Mouse (Mus musculus) G1E (cell line): ENCODE measurements around the gene Ahcy. TPM values are rescaled to one million over a fixed set of nuclear protein-coding genes. Genes with fewer than 3 reads are reported as not detected.

Source experiments
- ATAC-seq: 2 replicates; pipeline ENCODE4 v1.8.0; 2016; ENCODE audit warnings: mild to moderate bottlenecking; ENCODE audit not compliant: insufficient number of reproducible peaks, poor library complexity, low FRiP score, severe bottlenecking; ENCODE audit errors: extremely low read depth
- DNase-seq: peaks from one replicate; pipeline ENCODE4 v3.0.0; 2012; ENCODE audit warnings: low spot score
- H3K27me3 ChIP-seq: 2 replicates; pipeline ENCODE4 v1.6.1; 2012; ENCODE audit warnings: mild to moderate bottlenecking, low read length, inconsistent platforms; ENCODE audit not compliant: insufficient read depth
- H3K36me3 ChIP-seq: replicated peaks from 2 replicates; pipeline ENCODE3; 2012; ENCODE audit warnings: mild to moderate bottlenecking, inconsistent platforms
- H3K4me1 ChIP-seq: 2 replicates; pipeline ENCODE4 v1.6.1; 2012; ENCODE audit warnings: low read depth, low read length, inconsistent platforms, mixed read lengths; ENCODE audit not compliant: insufficient read depth
- H3K4me3 ChIP-seq: 2 replicates; pipeline ENCODE4 v1.5.1; 2012; ENCODE audit warnings: low read depth, mild to moderate bottlenecking, inconsistent platforms, low read length, moderate library complexity, mixed read lengths
- H3K9me3 ChIP-seq: replicated peaks from 2 replicates; pipeline ENCODE4 v1.6.1; 2012; ENCODE audit warnings: inconsistent platforms
- CTCF ChIP-seq: IDR thresholded peaks from 2 replicates; pipeline ENCODE4 v1.5.1; 2012; ENCODE audit warnings: low read depth, low read length, inconsistent platforms, mixed read lengths
- GATA1 ChIP-seq: IDR thresholded peaks from 2 replicates; pipeline ENCODE4 v1.6.1; 2012; ENCODE audit warnings: borderline replicate concordance, low read length, inconsistent platforms, mixed read lengths
- GATA2 ChIP-seq: IDR thresholded peaks from 2 replicates; pipeline ENCODE4 v1.6.1; 2012; ENCODE audit warnings: low read depth, low read length, inconsistent platforms, borderline replicate concordance
- POLR2AphosphoS5 ChIP-seq: IDR thresholded peaks from 2 replicates; pipeline ENCODE4 v1.6.1; 2012; ENCODE audit warnings: low read depth, low read length, inconsistent platforms; ENCODE audit not compliant: insufficient replicate concordance
- TAL1 ChIP-seq: conservative IDR thresholded peaks from 2 replicates; pipeline ENCODE4 v1.6.1; 2012; ENCODE audit warnings: low read depth, low read length, inconsistent platforms, mixed read lengths
- polyA plus RNA-seq: library from polyadenylated mRNA; stranded (reverse); fragments of >175 nt; gene quantifications from 2 replicates; pipeline ENCODE4 v1.2.3, GENCODE M21; 2012
- total RNA-seq, 2 experiments: library from RNA; stranded (forward) in 1 of 2; stranded (reverse) in 1 of 2; fragments of 200-1000 nt in 1 of 2; fragments of >200 nt in 1 of 2; fragmentation: Nextera tagmentation in 1 of 2; gene quantifications; 2 replicates each; pipeline ENCODE4 v1.2.3; 2014 to 2017

The Ahcy gene
- total and polyA plus RNA-seq, 3 experiments = 13.7 to 86.1 (median 31.8) TPM

DNA sequence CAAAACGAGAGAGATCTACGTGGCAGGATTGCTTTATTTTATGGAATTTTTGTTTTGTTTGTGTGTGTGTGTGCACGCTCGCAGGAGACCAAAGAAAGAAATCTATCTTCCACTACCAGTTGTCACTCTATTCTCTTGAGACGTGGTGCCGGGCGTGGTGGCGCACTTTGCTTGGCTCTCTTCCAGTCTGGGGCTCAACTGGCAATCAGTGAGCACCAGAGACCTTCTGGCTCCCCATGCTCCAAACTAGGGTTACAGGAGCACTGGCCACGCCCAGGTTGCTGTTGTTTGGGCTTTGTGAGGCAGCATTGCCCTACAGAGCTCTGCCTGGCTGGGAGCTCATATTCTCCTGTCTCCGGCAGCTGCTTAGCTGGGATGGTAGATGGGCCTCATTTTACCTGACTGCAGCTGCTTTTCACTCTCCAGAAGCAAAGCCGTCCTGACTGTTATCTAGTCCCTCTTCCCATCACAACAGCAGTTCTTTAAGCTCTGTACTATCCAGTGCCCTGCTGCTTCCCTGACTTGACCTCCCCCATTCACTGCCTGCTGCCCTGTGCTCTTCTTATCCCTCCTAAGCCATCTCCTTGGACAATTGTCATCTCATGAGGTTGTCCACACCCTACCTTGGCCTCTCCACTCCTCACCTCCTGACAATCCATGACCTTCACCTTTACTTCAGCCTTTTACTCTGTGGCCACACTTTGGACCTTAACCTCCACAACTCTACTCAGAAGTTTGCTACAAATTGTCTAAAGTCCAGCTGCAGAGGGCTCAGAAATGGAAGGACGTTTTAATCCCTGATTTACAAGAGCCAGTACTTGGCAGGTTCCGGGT, 16.8 kb upstream of the Ahcy start:
- 0 out of 2 replicates have a peak, but pooled peaks cover 3% of the 10 kb centered on the region for H3K4me1 ChIP-seq
- no peak for ATAC-seq

DNA sequence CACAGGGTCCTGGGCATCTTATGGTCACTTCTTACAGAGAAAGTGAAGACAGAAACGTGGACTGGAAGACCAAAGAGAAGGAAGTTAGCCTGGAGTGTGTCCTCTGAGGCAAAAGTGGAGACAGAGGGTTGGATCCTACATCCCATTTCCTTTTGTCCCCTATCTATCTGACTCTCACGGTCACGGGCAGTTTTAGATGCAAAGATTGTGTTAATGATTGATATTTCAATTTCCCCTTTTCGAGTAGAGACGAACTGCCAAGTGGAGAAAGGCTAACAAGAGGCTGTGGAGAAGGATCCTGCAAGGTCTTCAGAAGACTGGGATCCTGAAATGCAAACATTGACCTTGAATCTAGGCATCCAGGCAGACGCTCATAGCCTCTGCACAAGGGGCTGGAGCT, 14.0 kb upstream of the Ahcy start:
- TF ChIP-seq CTCF = no peak
- no peak for TF ChIP-seq TAL1
- TF ChIP-seq GATA2 = no peak
- no peak for TF ChIP-seq POLR2AphosphoS5
- no peak for TF ChIP-seq GATA1
- Histone ChIP-seq H3K27me3 (peaks cover 29% of the 10 kb centered on the region), H3K4me1 (0 out of 2 replicates have a peak, but pooled peaks cover 3% of the 10 kb centered on the region), H3K9me3 (no peaks in the 10 kb centered on the region), H3K4me3 (no peak overlapping the region), H3K36me3 (no peaks in the 10 kb centered on the region)
- DNase-seq (no peak), ATAC-seq (no peak)

More for the DNA sequence above, 16.8 kb upstream of the Ahcy start:
- no peaks in the 10 kb centered on the region for H3K9me3 ChIP-seq
- TF ChIP-seq GATA2 = no peak
- TF ChIP-seq CTCF = no peak
- no peak for TF ChIP-seq GATA1
- TF ChIP-seq TAL1 = no peak
- no peak for TF ChIP-seq POLR2AphosphoS5
- no peak for DNase-seq
- H3K36me3 ChIP-seq = no peaks in the 10 kb centered on the region
- H3K4me3 ChIP-seq = no peak overlapping the region
- peaks cover 26% of the 10 kb centered on the region for H3K27me3 ChIP-seq

DNA sequence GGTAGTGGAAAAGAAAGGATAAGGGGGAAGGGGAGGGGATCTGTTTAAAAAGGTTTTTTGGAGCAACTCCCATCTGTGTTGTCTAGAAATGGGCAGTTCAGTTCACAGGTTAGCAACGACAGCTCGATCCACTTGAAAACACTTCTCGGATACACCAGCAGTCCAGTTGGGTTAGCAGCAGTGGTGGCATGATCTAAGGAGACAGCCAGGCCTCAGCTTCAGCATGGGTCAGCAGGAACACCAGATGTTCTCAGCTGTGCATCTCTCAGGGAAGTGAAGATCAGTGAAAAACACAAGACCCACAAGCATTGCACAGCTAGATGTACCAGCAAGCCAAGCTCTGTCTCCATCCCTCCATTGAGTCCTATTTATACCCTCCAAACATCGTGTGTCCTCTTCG, 12.0 kb upstream of the Ahcy start:
- TF ChIP-seq POLR2AphosphoS5 (no peak), TAL1 (no peak), GATA2 (no peak), GATA1 (no peak), CTCF (no peak)
- Histone ChIP-seq H3K4me3 (no peak overlapping the region), H3K9me3 (no peaks in the 10 kb centered on the region), H3K36me3 (no peaks in the 10 kb centered on the region), H3K4me1 (0 out of 2 replicates have a peak, but pooled peaks cover 3% of the 10 kb centered on the region), H3K27me3 (peaks cover 41% of the 10 kb centered on the region)
- ATAC-seq = no peak
- DNase-seq = no peak

DNA sequence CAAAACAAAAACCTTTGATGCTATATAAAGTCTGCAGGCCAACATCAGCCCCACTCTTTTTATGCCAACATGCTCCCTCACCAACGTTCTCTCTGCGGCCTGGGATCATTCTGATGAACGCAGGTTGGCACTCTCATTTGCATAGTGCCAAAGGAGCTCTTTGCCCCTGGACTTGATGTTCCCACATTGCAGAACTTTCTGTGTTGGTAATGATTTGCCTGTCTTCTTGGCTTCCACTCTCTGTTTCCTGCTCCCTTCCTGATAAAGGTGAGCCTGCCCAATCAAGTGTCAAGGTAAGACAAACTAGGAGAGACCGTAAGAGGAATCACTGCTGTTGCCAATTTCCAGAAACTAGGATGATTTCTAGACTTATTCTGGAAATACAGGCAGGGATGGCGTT, 10.2 kb upstream of the Ahcy start:
- no peak for ATAC-seq
- TF ChIP-seq GATA1 = no peak
- TF ChIP-seq CTCF = no peak
- no peak for TF ChIP-seq GATA2
- TF ChIP-seq POLR2AphosphoS5 = no peak
- TF ChIP-seq TAL1 = no peak
- DNase-seq = no peak
- Histone ChIP-seq H3K27me3 (peaks cover 37% of the 10 kb centered on the region), H3K4me1 (peaks cover 12% of the 10 kb centered on the region), H3K36me3 (no peaks in the 10 kb centered on the region), H3K4me3 (no peak overlapping the region), H3K9me3 (no peaks in the 10 kb centered on the region)

DNA sequence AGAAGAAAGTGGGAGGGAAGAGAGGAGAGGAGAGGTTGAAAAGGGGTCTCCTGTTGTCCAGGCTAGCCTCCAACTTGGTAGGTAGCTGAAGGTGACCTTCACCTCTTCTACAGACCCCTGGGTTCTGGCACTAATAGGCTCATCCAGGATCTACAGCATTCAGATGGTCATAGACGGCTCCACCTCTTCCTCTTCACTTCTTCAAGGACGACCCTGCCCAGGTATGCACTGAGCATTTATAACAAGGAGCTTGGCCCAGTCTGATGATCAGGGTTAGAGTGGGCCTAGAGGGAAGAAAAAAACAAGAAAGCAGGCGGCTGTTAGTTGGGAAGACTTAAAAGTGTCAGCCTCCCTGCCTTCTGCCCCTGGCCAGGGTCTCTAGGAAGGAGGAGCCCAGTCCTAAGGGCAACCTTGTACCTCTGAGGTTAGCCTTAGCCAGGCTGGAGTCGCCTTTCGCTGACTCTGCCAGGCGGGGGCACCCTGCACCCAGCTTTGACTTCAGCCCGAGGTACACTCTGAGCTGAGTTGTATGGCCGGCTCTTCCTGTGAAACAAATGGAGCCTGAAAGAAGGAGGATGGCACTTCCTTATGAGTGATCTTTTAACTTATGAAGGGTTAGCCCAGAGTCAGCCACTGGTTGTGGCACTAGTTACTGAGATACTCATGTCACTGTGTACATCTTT, 8.0 kb upstream of the Ahcy start:
- Histone ChIP-seq H3K27me3 (peaks cover 32% of the 10 kb centered on the region), H3K4me3 (no peak overlapping the region), H3K4me1 (peaks cover 16% of the 10 kb centered on the region), H3K9me3 (no peaks in the 10 kb centered on the region), H3K36me3 (no peaks in the 10 kb centered on the region)
- no peak for ATAC-seq
- no peak for DNase-seq
- TF ChIP-seq GATA1 (no peak), TAL1 (no peak)

- Histone ChIP-seq H3K27me3 (peaks cover 25% of the 10 kb centered on the region), H3K4me3 (no peak overlapping the region), H3K9me3 (no peaks in the 10 kb centered on the region), H3K4me1 (peaks cover 16% of the 10 kb centered on the region), H3K36me3 (no peaks in the 10 kb centered on the region)
- TF ChIP-seq TAL1 (no peak), POLR2AphosphoS5 (no peak), GATA1 (no peak), CTCF (no peak), GATA2 (no peak)
- no peak for DNase-seq
- no peak for ATAC-seq
Measured at GRCm38 (mm10) chr2:155081056-155081455, 6.8 kb upstream of the Ahcy start.
